Mouse (Mus musculus) heart, adult 8-10 months (tissue): ENCODE results near the gene Mlec. TPM values are rescaled to one million over a fixed set of nuclear protein-coding genes. Genes with fewer than 3 reads are reported as not detected.

Source experiments
- DNase-seq: peaks from one replicate; pipeline ENCODE4 v3.0.0; 2022; ENCODE audit warnings: low spot score
- total RNA-seq, 4 experiments: library from RNA; stranded (reverse); gene quantifications; 2 replicates each; pipeline ENCODE4 v1.2.4; 2022

Gene Mlec
- 10 to 100 TPM; 75.2 to 88.5 (median 78.8) TPM for total RNA-seq

GRCm38 (mm10) chr5:115158040-115158983 lies at the start of gene Mlec:
Mlec (minus strand) TSS chr5:115158179.
- peak; percentile 97 for DNase-seq

GRCm38 (mm10) chr5:115207244-115207643 lies 49.3 kb upstream of the Mlec start:
- no peak for DNase-seq

- DNase-seq: peak; percentile 50
These were observed 46.8 kb upstream of the Mlec start for GRCm38 (mm10) chr5:115204562-115205311.

DNA sequence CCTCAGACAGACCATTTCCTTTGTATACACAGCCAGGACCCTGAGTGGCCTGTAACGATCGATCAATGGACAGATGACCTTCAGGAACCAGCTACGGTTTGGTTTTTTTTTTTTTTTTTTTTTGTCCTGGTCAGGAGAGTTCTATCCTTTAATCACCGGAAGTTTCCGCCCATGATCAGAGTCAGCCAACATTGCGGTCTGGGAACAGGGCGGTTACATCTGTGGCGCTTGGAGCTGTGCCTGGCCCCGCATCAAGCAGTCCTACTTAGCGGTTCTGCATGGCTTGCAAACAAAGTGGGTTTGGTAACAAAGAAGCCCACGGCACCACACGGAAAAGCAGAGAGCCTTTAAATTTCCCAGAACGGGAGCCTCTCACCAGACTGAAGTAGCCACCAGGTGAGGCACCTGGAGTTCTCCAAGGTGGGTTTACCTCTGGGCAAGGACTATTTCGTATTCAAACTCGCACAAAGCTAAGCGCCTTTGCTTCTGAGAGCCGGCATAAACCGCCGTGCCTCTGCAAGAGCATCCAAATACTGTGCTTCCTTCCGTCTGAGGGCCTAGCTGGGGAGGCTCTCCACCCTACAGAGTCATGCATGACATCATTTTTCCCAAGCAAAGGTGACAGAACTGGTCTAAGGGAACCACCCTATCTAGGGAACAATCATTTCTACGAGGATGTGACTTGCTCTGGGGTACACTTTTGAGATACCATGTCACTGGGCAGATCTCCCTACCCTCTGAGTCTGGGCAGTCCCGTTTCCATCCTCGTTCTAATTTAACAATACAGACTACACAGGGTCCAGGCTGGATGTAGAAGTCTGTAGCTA lies 46.0 kb upstream of the Mlec start:
- DNase-seq: no peak

DNA sequence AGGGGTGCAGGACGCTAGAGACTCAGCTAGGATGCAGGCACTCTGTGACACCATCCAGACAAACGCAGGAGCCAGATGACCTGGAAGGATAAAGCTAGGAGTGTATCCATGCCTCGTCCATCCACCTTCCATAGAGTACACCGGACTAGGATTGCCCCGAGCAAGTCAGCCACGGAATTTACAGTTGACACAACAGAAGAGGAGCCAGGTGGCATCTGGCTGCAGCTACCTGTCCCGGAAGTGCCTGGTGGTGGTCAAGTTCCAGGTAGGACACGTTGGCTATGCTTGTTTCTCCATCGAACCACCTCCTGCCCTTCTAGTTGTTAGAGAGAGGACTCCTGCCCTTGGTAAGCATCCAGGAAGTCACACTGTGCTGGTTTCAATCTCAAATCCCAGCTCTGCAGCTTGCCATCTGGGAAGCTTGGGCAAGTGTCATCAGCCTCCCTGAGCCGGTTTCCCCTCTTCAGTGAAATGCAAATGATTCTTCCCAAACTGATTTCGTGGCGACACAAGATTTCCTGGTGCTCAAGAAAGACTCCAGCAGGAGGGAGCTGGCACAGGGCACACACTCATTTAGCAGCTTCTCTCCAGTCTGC lies 36.7 kb upstream of the Mlec start:
- DNase-seq: no peak

DNA sequence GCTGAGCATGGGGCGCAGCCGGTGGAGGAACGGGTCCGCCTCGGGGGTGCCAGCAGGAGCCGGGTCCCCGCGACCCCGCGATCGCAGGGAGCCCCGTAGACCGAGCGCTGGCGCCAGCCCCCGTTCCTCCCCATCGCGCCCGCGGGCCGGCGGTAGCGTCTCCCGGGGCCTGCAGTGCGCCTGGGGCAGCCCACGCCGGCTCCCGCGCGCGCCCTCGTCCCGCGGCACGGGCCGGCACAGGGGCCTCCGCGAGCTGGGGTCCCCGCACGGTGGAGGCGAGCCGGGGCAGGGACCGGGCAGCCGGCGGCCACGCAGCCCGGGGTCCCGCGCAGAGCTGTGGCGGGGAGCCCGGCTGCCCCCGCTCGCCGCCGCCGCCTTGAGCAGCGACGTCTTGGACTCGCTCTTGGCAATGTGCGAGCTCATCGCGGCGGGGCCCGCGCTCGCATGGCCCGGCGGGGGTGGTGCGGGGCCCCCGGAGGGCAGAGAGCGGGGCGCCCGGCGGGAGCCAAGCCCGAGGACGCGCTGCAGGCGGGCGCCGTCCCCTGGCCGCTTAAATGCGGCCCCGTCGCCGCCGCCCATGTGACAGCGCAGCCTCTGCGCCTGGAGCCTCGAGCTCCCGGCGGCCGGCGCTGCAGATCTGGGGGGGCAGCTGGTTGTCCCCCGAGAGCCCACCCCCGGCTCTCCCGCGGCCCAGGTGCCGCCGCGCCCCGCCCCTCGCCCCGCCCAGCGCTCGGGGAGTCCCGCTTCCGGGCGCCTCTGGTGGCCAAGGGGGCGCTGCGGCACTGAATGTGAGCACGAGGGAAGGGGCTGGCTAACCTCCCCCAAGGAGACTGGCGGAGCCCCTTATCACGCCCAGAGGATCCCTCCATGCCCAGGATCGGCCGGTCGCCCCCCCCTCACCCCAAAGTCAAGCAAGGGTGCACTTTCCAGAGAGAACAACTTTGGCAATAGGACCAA lies 36.0 kb upstream of the Mlec start, which contains the start of gene Cabp1:
Cabp1 (minus strand) TSS at position 713 of the 957 bp plus-strand sequence.
- DNase-seq: no peak

GRCm38 (mm10) chr5:115193226-115193625 lies 35.2 kb upstream of the Mlec start:
- DNase-seq: no peak

DNA sequence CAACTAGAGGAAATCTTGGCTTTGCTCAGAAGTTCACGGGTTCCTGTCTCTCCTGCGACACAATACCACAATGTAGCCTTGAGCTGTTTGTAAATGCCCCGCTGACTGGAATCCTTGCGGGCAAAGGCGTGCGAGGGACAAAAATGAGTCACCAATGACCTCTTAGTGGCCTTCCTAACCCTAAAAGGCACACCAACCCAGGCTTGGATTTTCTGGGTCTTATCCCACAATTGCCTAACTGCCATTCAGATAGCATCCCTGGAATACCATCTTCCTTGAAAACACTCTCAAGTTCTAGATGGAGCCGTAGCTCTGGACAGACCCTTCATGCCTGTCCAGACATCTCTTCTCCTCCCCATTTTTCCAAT lies 34.8 kb upstream of the Mlec start:
- DNase-seq: no peak

- DNase-seq: no peak
These were observed 34.2 kb upstream of the Mlec start for GRCm38 (mm10) chr5:115191880-115192827.

DNA sequence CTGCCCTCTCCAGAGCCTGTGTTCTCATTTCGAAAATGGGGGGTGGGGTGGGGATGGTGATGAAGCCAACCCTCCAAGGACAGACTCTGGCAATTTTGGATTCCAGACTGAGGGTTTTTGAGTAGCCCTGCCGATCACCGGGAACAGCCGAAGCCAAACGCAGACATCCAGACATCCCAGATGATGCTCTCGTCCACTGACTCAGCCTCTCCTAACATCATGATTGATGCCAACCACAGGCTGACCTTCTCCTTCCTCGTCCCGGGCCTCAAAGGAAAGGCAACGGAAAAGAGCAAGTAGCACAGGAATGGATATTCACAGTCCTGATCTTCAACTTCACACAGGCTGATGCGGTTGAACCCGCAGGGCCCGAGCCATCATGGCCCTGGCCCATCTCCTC lies 32.1 kb upstream of the Mlec start:
- no peak for DNase-seq

DNA sequence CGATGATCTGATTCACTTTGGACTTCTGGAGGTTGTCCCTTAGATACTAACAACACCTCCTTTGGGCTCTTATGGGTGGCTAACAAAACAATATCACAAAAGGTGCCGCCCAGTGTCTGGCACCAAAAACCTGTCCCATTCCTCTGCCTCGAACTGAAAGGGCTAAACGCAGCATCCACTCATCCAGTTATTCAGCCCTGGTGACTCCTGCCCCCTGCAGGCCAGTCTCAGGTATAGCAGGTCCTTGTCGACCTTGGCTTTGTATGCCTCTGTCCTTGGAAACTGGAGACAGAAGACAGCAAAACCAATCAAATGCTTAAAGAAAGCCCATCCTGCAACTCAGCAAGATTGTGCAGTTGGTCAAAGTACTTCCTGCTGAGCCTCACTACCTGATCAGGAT lies 30.8 kb upstream of the Mlec start:
- no peak for DNase-seq

DNA sequence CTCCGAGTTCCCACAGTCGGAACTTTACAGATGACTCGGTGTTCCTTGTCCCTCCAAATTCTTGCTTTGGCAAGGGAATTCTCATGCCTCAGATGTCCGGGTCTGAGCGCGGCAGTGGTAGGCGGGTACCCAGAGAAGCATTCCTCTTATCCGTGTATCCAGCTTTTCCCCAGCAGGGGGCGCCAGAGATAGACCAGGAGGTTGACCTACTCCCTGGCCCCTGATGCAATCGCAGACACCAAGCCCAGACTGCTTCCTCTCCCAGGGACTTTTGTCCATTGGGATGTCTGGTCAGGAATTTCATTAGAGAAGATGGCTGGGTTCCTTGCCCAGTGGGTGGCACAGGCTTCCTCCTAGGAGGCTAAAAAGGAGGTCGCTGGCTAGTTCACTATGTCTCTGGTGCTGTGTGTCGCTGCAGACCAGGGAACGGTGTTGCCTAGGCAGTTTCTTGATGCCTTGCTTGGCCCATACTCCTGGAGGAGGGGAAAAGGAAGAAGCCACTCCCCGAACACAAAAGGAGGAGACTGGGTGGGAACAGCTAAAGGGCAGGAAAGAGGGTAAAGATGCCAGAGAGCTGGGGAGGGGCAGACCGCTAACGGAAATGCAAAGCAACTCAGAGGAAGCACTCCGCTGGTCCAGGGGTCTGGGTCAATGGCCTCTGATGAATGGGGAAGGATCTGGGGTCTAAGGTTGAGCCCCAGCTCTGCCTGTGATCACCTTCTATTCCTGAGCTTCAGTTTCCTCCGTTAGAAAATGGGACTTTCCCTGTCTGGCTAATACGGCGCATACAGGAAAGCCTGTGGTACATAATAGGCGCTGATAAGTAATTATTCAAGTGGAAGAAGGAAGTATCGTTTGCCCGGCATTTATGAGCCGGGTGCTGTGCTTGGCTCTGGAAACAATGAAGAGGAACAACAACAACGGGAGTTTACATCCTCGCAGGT lies 29.5 kb upstream of the Mlec start:
- peak; percentile 98 for DNase-seq

- DNase-seq: no peak
These were observed 28.5 kb upstream of the Mlec start for GRCm38 (mm10) chr5:115186371-115187073.

DNA sequence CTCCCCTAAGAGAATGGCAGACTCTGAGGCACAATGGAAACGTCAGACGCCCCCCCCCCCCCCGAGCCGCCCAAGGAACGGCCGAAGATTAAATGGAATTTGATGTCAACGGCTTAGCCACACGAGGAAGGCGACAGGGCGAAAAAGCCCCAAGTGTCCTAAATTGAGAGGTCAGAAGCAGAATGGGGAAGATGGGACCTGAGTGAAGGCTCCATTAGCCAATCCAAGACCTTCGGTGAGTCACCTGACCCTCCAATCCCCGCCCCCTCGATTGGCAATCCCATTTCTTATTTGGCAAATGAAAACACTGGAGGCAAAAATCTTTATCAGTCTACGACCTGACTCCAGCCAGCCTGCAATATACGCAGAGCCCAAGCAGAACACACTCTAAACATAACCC lies 26.7 kb upstream of the Mlec start:
- DNase-seq: peak; percentile 84

- DNase-seq: no peak
These were observed 25.5 kb upstream of the Mlec start for GRCm38 (mm10) chr5:115183482-115183881.

DNA sequence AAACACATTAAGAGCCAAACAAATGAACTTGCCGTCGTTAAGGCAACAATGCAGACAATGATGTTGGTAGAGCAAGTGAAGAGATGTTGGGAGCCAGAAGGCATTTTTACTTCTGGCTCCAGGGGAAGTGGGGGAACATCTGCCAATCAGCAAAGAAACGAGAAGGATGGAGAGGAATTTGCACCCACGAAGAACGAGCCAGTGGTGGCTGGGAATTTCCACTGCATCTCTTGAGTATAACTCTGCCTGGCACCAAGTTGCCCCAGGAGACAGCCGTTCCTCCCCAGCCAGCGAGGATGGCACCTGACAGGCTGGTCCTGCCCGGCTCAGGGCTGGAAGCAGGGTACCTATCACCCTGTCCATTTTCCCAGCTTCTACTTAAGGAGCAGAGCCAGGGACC lies 24.9 kb upstream of the Mlec start:
- DNase-seq: no peak

- no peak for DNase-seq
These were observed 23.4 kb upstream of the Mlec start for GRCm38 (mm10) chr5:115181248-115181940.
